Mouse (Mus musculus) MEL (cell line): ENCODE measurements around the gene Timm13. TPM values are rescaled to one million over a fixed set of nuclear protein-coding genes. Genes with fewer than 3 reads are reported as not detected.

Source experiments
- DNase-seq: peaks from one replicate; pipeline ENCODE4 v3.0.0; 2011; ENCODE audit warnings: low read depth, low spot score
- H3K27ac ChIP-seq: 2 replicates; pipeline ENCODE4 v1.5.1; 2012; ENCODE audit warnings: low read depth, mild to moderate bottlenecking, control low read depth, low read length, moderate library complexity; ENCODE audit not compliant: control insufficient read depth
- H3K27me3 ChIP-seq, 2 experiments: fragments of 150-350 bp in 1 of 2; sonication (generic) in 1 of 2; 2 replicates each; pipeline ENCODE4 v1.6.1; 2012; ENCODE audit warnings: low read length in 2 of 2, mild to moderate bottlenecking in 2 of 2, improper control_type of control experiment in 1 of 2, moderate library complexity in 1 of 2; ENCODE audit not compliant: insufficient read depth in 2 of 2, control insufficient read depth in 1 of 2
- H3K36me3 ChIP-seq, 2 experiments: 2 replicates each; pipeline ENCODE4 v1.6.1; 2012 to 2014; ENCODE audit warnings: low read length in 2 of 2, improper control_type of control experiment in 1 of 2, inconsistent platforms in 1 of 2, mild to moderate bottlenecking in 1 of 2; ENCODE audit not compliant: insufficient read depth in 2 of 2, control insufficient read depth in 1 of 2
- H3K4me1 ChIP-seq, 2 experiments: fragments of 150-350 bp in 1 of 2; sonication (generic) in 1 of 2; 2 replicates each; pipeline ENCODE4 v1.6.1; 2012; ENCODE audit warnings: low read length in 2 of 2, improper control_type of control experiment in 1 of 2, mild to moderate bottlenecking in 1 of 2; ENCODE audit not compliant: insufficient read depth in 2 of 2, control insufficient read depth in 1 of 2
- H3K4me3 ChIP-seq, 2 experiments: fragments of 150-350 bp in 1 of 2; sonication (generic) in 1 of 2; 2 replicates each; pipeline ENCODE4 v1.5.1; 2012; ENCODE audit warnings: low read depth in 2 of 2, low read length in 2 of 2, mild to moderate bottlenecking in 2 of 2, moderate library complexity in 2 of 2, control low read depth in 1 of 2, improper control_type of control experiment in 1 of 2; ENCODE audit not compliant: control insufficient read depth in 1 of 2, insufficient read depth in 1 of 2
- H3K79me2 ChIP-seq: 2 replicates; pipeline ENCODE4 v1.6.1; 2012; ENCODE audit warnings: mild to moderate bottlenecking, low read length, moderate library complexity; ENCODE audit not compliant: control insufficient read depth, poor library complexity, insufficient read depth
- H3K9ac ChIP-seq: 2 replicates; pipeline ENCODE4 v1.6.1; 2012; ENCODE audit warnings: low read depth, mild to moderate bottlenecking, control low read depth, low read length, moderate library complexity; ENCODE audit not compliant: control insufficient read depth, poor library complexity, severe bottlenecking
- H3K9me3 ChIP-seq: fragments of 150-350 bp; sonication (generic); replicated peaks from 2 replicates; pipeline ENCODE4 v1.6.1; 2012; ENCODE audit warnings: mild to moderate bottlenecking, low read length, improper control_type of control experiment, moderate library complexity; ENCODE audit not compliant: insufficient read depth
- BHLHE40 ChIP-seq: IDR thresholded peaks from 2 replicates; pipeline ENCODE4 v1.6.1; 2012; ENCODE audit warnings: low read depth, mild to moderate bottlenecking, inconsistent platforms, low read length, improper control_type of control experiment, borderline replicate concordance
- E2F4 ChIP-seq: IDR thresholded peaks from 2 replicates; pipeline ENCODE4 v1.6.1; 2011; ENCODE audit warnings: low read depth, low read length, improper control_type of control experiment, borderline replicate concordance
- GABPA ChIP-seq: IDR thresholded peaks from 2 replicates; pipeline ENCODE4 v1.6.1; 2012; ENCODE audit warnings: low read depth, mild to moderate bottlenecking, inconsistent platforms, low read length, improper control_type of control experiment, moderate library complexity
- GATA1 ChIP-seq: IDR thresholded peaks from 2 replicates; pipeline ENCODE4 v1.6.1; 2011; ENCODE audit warnings: low read depth, low read length, improper control_type of control experiment
- MEF2A ChIP-seq: IDR thresholded peaks from 2 replicates; pipeline ENCODE4 v1.6.1; 2014; ENCODE audit warnings: low read depth, mild to moderate bottlenecking, inconsistent platforms, low read length, improper control_type of control experiment; ENCODE audit not compliant: poor library complexity, insufficient replicate concordance, severe bottlenecking; ENCODE audit errors: extremely low read depth
- MXI1 ChIP-seq: IDR thresholded peaks from 2 replicates; pipeline ENCODE4 v1.6.1; 2011; ENCODE audit warnings: mild to moderate bottlenecking, low read depth, low read length, improper control_type of control experiment
- MYB ChIP-seq: IDR thresholded peaks from 2 replicates; pipeline ENCODE4 v1.6.1; 2011; ENCODE audit warnings: mild to moderate bottlenecking, low read depth, low read length, improper control_type of control experiment
- MYC ChIP-seq: IDR thresholded peaks from 2 replicates; pipeline ENCODE4 v1.6.1; 2011; ENCODE audit warnings: low read depth, mild to moderate bottlenecking, low read length, improper control_type of control experiment, moderate library complexity
- POLR2AphosphoS2 ChIP-seq: IDR thresholded peaks from 2 replicates; pipeline ENCODE4 v1.6.1; 2011; ENCODE audit warnings: low read length, improper control_type of control experiment
- SIN3A ChIP-seq: IDR thresholded peaks from 2 replicates; pipeline ENCODE4 v1.6.1; 2012; ENCODE audit warnings: low read length, improper control_type of control experiment, inconsistent platforms
- TAL1 ChIP-seq: IDR thresholded peaks from 2 replicates; pipeline ENCODE4 v1.6.1; 2012; ENCODE audit warnings: mild to moderate bottlenecking, inconsistent platforms, low read length, moderate library complexity, mixed read lengths
- UBTF ChIP-seq: IDR thresholded peaks from 2 replicates; pipeline ENCODE4 v1.6.1; 2012; ENCODE audit warnings: low read depth, mild to moderate bottlenecking, inconsistent platforms, low read length, improper control_type of control experiment, moderate library complexity, borderline replicate concordance; ENCODE audit not compliant: insufficient read depth
- USF1 ChIP-seq: IDR thresholded peaks from 2 replicates; pipeline ENCODE4 v1.6.1; 2014; ENCODE audit warnings: low read depth, mild to moderate bottlenecking, inconsistent platforms, low read length, improper control_type of control experiment, moderate library complexity
- ZC3H11A ChIP-seq: IDR thresholded peaks from 2 replicates; pipeline ENCODE4 v1.6.1; 2012; ENCODE audit warnings: low read depth, mild to moderate bottlenecking, inconsistent platforms, low read length, improper control_type of control experiment
- polyA plus RNA-seq, 2 experiments: library from polyadenylated mRNA; stranded (reverse) in 1 of 2; unstranded in 1 of 2; fragments of >175 nt in 1 of 2; fragments of >200 nt in 1 of 2; gene quantifications; 2 replicates each; pipeline versions ENCODE4 v1.2.1 to v1.2.4; 2012; ENCODE audit warnings: low replicate concordance in 2 of 2, low read depth in 1 of 2; ENCODE audit not compliant: insufficient read length in 2 of 2, insufficient read depth in 1 of 2, missing spikeins in 1 of 2
- total RNA-seq: library from RNA; depleted of rRNA; stranded (reverse); fragments of 300-350 nt; gene quantifications from 2 replicates; pipeline ENCODE4 v1.2.3, GENCODE M21; 2012

Timm13 gene
- total and polyA plus RNA-seq, 3 experiments = 329 to 645 (median 349) TPM

GRCm38 (mm10) chr10:80904004-80904693, 3.4 kb upstream of the Timm13 start:
- Histone ChIP-seq H3K4me3 (no peak overlapping the region), H3K79me2 (peaks cover 14% of the 10 kb centered on the region), H3K36me3 (peaks cover 0 to 5% of the 10 kb centered on the region in 2 experiments; a peak in 2 of 4 replicates), H3K4me1 (peaks cover 0 to 6% of the 10 kb centered on the region in 2 experiments; a peak in 2 of 4 replicates), H3K9ac (no peak overlapping the region), H3K27me3 (no peaks in the 10 kb centered on the region), H3K27ac (no peak overlapping the region), H3K9me3 (no peaks in the 10 kb centered on the region)
- no peak for TF ChIP-seq GABPA
- no peak for TF ChIP-seq MEF2A
- TF ChIP-seq ZC3H11A = no peak
- TF ChIP-seq TAL1 = no peak
- TF ChIP-seq POLR2AphosphoS2 = no peak
- TF ChIP-seq MXI1 = no peak
- TF ChIP-seq MYC = no peak
- TF ChIP-seq SIN3A = no peak
- no peak for TF ChIP-seq USF1
- no peak for TF ChIP-seq MYB
- no peak for TF ChIP-seq UBTF
- TF ChIP-seq GATA1 = no peak
- no peak for DNase-seq

GRCm38 (mm10) chr10:80903282-80903681, 2.5 kb upstream of the Timm13 start:
- TF ChIP-seq E2F4 (no peak), BHLHE40 (no peak), ZC3H11A (no peak)
- Histone ChIP-seq H3K9me3 (no peaks in the 10 kb centered on the region), H3K27ac (no peak overlapping the region), H3K79me2 (peaks cover 17% of the 10 kb centered on the region), H3K9ac (no peak overlapping the region), H3K4me3 (no peak overlapping the region), H3K36me3 (peaks cover 0 to 5% of the 10 kb centered on the region in 2 experiments; a peak in 2 of 4 replicates), H3K27me3 (no peaks in the 10 kb centered on the region), H3K4me1 (peaks cover 0 to 8% of the 10 kb centered on the region in 2 experiments; a peak in 2 of 4 replicates)
- DNase-seq = no peak
